Mouse (Mus musculus): ENCODE measurements around the gene Slc17a9.

The Slc17a9 gene

GRCm38 (mm10) chr2:180746569-180747192 is 21.6 kb downstream of the Slc17a9 start:
- intact Hi-C loops (cut with DNase I): loop anchor here (5.0 to 10.0 kb wide), 4 partner anchors 69 to 282 kb away; partner anchors contain the start of gene Mrgbp

- intact Hi-C loops (cut with DNase I): loop anchor here (5.0 to 10.0 kb wide), 4 partner anchors 72 to 284 kb away; partner anchors contain the start of gene Mrgbp
Observed at GRCm38 (mm10) chr2:180748904-180749303, 23.8 kb downstream of the Slc17a9 start.

- intact Hi-C loops (cut with DNase I): no loop called here
Observed at GRCm38 (mm10) chr2:180754976-180755688, 30.1 kb downstream of the Slc17a9 start.

GRCm38 (mm10) chr2:180755896-180756295 is 30.8 kb downstream of the Slc17a9 start:
- intact Hi-C loops (cut with DNase I): no loop called here

GRCm38 (mm10) chr2:180756786-180757185 is 31.7 kb downstream of the Slc17a9 start:
- intact Hi-C loops (cut with DNase I): no loop called here

- intact Hi-C loops (cut with DNase I): no loop called here
Observed at GRCm38 (mm10) chr2:180758513-180759263, 33.6 kb downstream of the Slc17a9 start.

GRCm38 (mm10) chr2:180764986-180765385 is 39.9 kb downstream of the Slc17a9 start:
- intact Hi-C loops (cut with DNase I): no loop called here

- intact Hi-C loops (cut with DNase I): no loop called here
Observed at GRCm38 (mm10) chr2:180765713-180766112, 40.6 kb downstream of the Slc17a9 start.

- intact Hi-C loops (cut with DNase I): loop anchor here (10.0 kb wide), 1 partner anchor 300 kb away; no protein-coding TSS in a partner anchor
Observed at GRCm38 (mm10) chr2:180775223-180775622, 50.2 kb downstream of the Slc17a9 start.

GRCm38 (mm10) chr2:180775641-180776040 is 50.6 kb downstream of the Slc17a9 start:
- intact Hi-C loops (cut with DNase I): loop anchor here (10.0 kb wide), 1 partner anchor 301 kb away; no protein-coding TSS in a partner anchor

GRCm38 (mm10) chr2:180776793-180777192 is 51.7 kb downstream of the Slc17a9 start, which contains the start of gene Bhlhe23:
Gene Bhlhe23 (minus strand): TSS chr2:180776900.
- intact Hi-C loops (cut with DNase I): loop anchor here (10.0 kb wide), 1 partner anchor 302 kb away; no protein-coding TSS in a partner anchor

GRCm38 (mm10) chr2:180779226-180780104 is 54.4 kb downstream of the Slc17a9 start:
- intact Hi-C loops (cut with DNase I): loop anchor here (10.0 kb wide), 1 partner anchor 305 kb away; no protein-coding TSS in a partner anchor

- intact Hi-C loops (cut with DNase I): no loop called here
Observed at GRCm38 (mm10) chr2:180780282-180780681, 55.2 kb downstream of the Slc17a9 start.

- intact Hi-C loops (cut with DNase I): no loop called here
Observed at GRCm38 (mm10) chr2:180786732-180787131, 61.7 kb downstream of the Slc17a9 start.

- intact Hi-C loops (cut with DNase I): no loop called here
Observed at GRCm38 (mm10) chr2:180787566-180788232, 62.6 kb downstream of the Slc17a9 start.

GRCm38 (mm10) chr2:180788386-180788785 is 63.3 kb downstream of the Slc17a9 start:
- intact Hi-C loops (cut with DNase I): no loop called here

- intact Hi-C loops (cut with DNase I): no loop called here
Observed at GRCm38 (mm10) chr2:180788843-180789242, 63.8 kb downstream of the Slc17a9 start.

- intact Hi-C loops (cut with DNase I): loop anchor here (10.0 kb wide), 1 partner anchor 273 kb away; no protein-coding TSS in a partner anchor
Observed at GRCm38 (mm10) chr2:180791674-180792073, 66.6 kb downstream of the Slc17a9 start.

Data from adrenal gland (tissue).